Mouse (Mus musculus) brown adipose tissue, adult 24 weeks (tissue): ENCODE data around the gene Osmr. TPM values are rescaled to one million over a fixed set of nuclear protein-coding genes. Genes with fewer than 3 reads are reported as not detected.

Experiments
- H3K27ac ChIP-seq: fragments of 200-500 bp; replicated peaks from 2 replicates; pipeline ENCODE4 v1.5.1; 2012; ENCODE audit warnings: low read depth, mild to moderate bottlenecking, low read length
- H3K4me1 ChIP-seq: fragments of 200-500 bp; 2 replicates; pipeline ENCODE4 v1.6.1; 2012; ENCODE audit warnings: low read length, mixed read lengths; ENCODE audit not compliant: control insufficient read depth, insufficient read depth, insufficient read length
- H3K4me3 ChIP-seq: fragments of 200-500 bp; 2 replicates; pipeline ENCODE4 v1.5.1; 2012; ENCODE audit warnings: low read depth, mild to moderate bottlenecking, low read length, moderate library complexity; ENCODE audit not compliant: insufficient read depth
- polyA plus RNA-seq: library from polyadenylated mRNA; stranded (reverse); fragments of >200 nt; gene quantifications from 2 replicates; pipeline ENCODE4 v1.2.4, GENCODE M21; 2012; ENCODE audit not compliant: missing spikeins, insufficient read depth, insufficient read length

Gene Osmr
- polyA plus RNA-seq, 1 experiment = 3.4 TPM

DNA sequence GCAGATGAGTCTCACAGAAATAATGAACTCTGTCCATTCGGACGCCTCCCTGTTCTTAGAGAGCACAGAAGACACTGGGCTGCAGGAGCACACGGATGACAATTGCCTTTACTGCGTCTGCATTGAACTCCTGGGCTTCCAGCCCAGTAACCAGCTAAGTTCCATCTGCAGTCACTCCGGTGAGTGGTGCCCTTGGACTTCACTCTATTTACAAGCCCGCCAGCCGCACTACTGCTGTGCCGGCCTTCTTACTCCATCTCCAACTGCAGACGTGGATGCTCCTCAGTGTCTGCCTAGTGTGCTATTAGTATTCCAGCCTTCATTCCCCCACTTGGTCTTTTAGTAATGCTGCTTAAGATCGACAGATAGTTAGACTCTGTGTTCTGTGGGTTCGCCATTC, 83.1 kb downstream of the Osmr start:
- H3K4me1 ChIP-seq = no peaks in the 10 kb centered on the region
- no peak overlapping the region for H3K4me3 ChIP-seq
- no peak overlapping the region for H3K27ac ChIP-seq

- Histone ChIP-seq H3K4me1 (no peaks in the 10 kb centered on the region), H3K4me3 (no peak overlapping the region), H3K27ac (no peak overlapping the region)
Measured at GRCm38 (mm10) chr15:6790011-6790410, 84.8 kb downstream of the Osmr start.

DNA sequence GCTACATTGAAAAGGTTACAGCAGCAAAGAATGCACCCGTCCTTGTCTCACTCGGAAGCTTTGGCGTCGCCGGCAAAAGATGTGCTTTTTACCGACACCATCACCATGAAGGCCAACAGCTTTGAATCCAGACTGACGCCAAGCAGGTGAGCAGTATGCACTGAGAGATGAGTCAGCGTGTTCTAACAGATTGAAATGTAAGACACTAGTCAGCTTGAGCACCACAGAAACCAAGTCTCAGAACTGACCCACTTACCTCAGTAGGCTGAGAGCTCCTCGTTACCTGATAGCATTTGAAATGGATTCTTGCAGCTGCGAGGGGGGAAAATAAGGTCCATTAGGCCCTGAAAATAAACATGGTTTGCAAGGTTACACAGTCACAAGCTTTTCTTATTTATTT, 87.5 kb downstream of the Osmr start:
- Histone ChIP-seq H3K4me1 (no peaks in the 10 kb centered on the region), H3K27ac (no peak overlapping the region)

GRCm38 (mm10) chr15:6786212-6786611, 88.6 kb downstream of the Osmr start:
- Histone ChIP-seq H3K4me1 (no peaks in the 10 kb centered on the region), H3K4me3 (no peak overlapping the region)

More for the DNA sequence above, 87.5 kb downstream of the Osmr start:
- no peak overlapping the region for H3K4me3 ChIP-seq

GRCm38 (mm10) chr15:6772265-6772664, 102.5 kb downstream of the Osmr start:
- H3K4me1 ChIP-seq = no peaks in the 10 kb centered on the region
- H3K27ac ChIP-seq = no peak overlapping the region
- H3K4me3 ChIP-seq = no peak overlapping the region

More at GRCm38 (mm10) chr15:6786212-6786611, 88.6 kb downstream of the Osmr start:
- H3K27ac ChIP-seq = no peak overlapping the region

Other genes with a start within 250 kb of the Osmr start
- gene Rictor, start 166.6 kb downstream of the Osmr start, polyA plus RNA-seq = 4.7 and 7.4 TPM in 2 replicates
- 11.6 and 12.9 TPM in 2 replicates for gene Lifr, start 215.6 kb upstream of the Osmr start, polyA plus RNA-seq